Mouse (Mus musculus) cortical plate, adult 2 months (tissue): ENCODE measurements around the gene Tspan4. TPM values are rescaled to one million over a fixed set of nuclear protein-coding genes. Genes with fewer than 3 reads are reported as not detected.

Experiments
- H3K27ac ChIP-seq: fragments of 200-500 bp; 2 replicates; pipeline ENCODE4 v1.5.1; 2012; ENCODE audit warnings: low read length, control low read depth, inconsistent platforms; ENCODE audit not compliant: insufficient read depth
- H3K4me1 ChIP-seq: fragments of 200-500 bp; 2 replicates; pipeline ENCODE4 v1.6.1; 2011; ENCODE audit warnings: low read length; ENCODE audit not compliant: control insufficient read depth, insufficient read depth
- H3K4me3 ChIP-seq: fragments of 200-500 bp; 2 replicates; pipeline ENCODE4 v1.5.1; 2011; ENCODE audit warnings: mild to moderate bottlenecking, low read length, control low read depth; ENCODE audit not compliant: insufficient read depth
- CTCF ChIP-seq: fragments of 200-500 bp; IDR thresholded peaks from 2 replicates; pipeline ENCODE4 v1.5.1; 2011; ENCODE audit warnings: mild to moderate bottlenecking, control low read depth, low read length; ENCODE audit not compliant: insufficient read depth; ENCODE audit errors: extremely low read depth
- POLR2A ChIP-seq: fragments of 200-500 bp; IDR thresholded peaks from 2 replicates; pipeline ENCODE4 v1.6.1; 2011; ENCODE audit warnings: mild to moderate bottlenecking, low read length, control low read depth; ENCODE audit not compliant: insufficient read depth; ENCODE audit errors: extremely low read depth
- polyA plus RNA-seq: library from polyadenylated mRNA; depleted of rRNA; stranded (reverse); fragments of >200 nt; gene quantifications from 2 replicates; pipeline ENCODE4 v1.2.3, GENCODE M21; 2012

The Tspan4 gene
- polyA plus RNA-seq, 1 experiment, result 33.0 TPM

DNA sequence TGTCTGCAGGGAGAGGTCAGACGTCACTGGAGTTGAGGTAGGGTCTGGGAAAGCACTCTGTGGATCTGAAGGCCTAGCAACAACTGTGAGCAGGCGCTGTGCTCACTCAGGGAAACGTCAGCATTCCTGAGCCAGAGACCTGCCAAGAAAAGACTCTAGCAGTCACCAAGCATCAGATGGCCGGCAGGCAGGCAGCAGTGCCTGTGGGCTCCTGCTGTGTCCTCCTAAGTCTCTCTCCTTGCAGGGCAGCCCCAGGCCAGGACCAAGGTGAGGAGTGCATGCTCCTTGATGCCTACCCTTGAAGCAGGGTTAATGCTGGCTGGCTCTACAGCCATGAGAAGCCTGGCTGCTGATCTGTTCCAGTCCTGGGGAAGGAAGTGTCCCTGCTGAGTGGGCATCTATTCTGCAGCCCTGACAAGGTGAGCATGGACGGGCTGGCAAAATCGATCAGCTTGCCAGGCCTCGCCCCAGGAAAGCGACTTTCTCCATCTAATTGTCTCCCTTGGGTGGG is 35.7 kb downstream of the Tspan4 start:
- Histone ChIP-seq H3K4me1 (peaks cover 2% of the 10 kb centered on the region; the same call in 1 of the 2 replicates), H3K4me3 (no peak overlapping the region), H3K27ac (no peak overlapping the region)
- TF ChIP-seq POLR2A (no peak), CTCF (no peak)

DNA sequence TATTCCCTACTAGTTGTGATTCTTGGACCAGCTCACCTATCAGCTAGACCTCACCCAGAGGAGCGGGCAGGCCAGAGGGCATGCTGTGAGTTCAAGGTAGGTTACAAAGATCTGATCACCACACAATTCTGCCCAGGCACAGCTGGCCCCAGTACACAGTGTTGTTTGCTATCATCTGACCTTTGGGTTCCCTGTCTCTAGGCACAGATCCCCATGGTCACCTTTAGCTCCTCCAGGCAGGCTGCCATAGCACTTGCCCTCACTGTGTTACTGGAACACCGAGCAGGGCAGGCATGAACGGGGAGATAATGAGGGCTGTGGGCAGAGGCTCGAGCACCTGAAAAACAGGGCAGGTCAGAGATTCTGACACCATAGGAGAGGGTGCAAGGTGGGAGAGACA is 42.6 kb downstream of the Tspan4 start:
- Histone ChIP-seq H3K4me3 (no peak overlapping the region), H3K4me1 (no peaks in the 10 kb centered on the region; the same call in 1 of the 2 replicates), H3K27ac (no peak overlapping the region)
- TF ChIP-seq POLR2A (no peak), CTCF (no peak)

DNA sequence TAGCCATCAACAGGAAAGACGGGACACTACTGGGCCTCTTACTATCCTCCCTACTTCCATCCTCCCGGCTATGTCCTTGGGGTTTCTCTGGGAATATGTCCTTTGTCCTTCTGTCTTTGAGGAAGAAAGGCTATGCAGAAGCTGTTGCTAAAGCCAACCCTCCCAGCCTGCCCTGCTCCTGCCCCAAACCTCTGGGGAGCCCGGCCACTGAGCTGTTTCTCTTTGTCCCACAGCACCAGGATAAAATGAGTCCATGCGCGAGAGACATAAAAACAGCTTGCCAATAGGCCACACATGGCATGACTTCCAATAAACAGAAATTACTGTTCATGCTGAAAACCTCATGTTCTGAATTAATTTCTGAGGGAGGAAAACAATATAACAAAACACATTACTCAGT is 43.3 kb downstream of the Tspan4 start:
- H3K4me1 ChIP-seq, result no peaks in the 10 kb centered on the region; the same call in 1 of the 2 replicates
- no peak overlapping the region for H3K27ac ChIP-seq
- TF ChIP-seq CTCF (no peak), POLR2A (no peak)
- no peak overlapping the region for H3K4me3 ChIP-seq

DNA sequence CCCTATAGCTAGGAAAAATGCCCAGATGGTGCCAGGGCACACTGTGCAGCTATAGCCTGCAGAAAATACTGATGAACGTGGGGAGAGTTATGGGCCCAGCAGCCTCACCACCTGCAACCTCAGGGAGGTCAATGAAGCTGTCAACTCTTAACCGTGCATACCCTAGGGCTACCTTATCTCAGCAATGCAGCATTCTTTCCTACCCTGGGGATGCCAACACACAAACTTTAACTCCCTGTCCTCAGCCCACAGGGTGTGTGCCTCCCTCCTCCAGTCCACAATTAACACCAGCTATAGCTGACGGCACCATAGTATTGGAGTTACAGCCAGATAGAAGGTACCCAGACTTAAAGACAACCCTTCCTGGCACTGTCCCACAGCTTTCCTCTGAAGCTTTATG is 43.9 kb downstream of the Tspan4 start:
- Histone ChIP-seq H3K4me3 (no peak overlapping the region), H3K27ac (no peak overlapping the region), H3K4me1 (no peaks in the 10 kb centered on the region; the same call in 1 of the 2 replicates)
- TF ChIP-seq POLR2A (no peak), CTCF (no peak)

DNA sequence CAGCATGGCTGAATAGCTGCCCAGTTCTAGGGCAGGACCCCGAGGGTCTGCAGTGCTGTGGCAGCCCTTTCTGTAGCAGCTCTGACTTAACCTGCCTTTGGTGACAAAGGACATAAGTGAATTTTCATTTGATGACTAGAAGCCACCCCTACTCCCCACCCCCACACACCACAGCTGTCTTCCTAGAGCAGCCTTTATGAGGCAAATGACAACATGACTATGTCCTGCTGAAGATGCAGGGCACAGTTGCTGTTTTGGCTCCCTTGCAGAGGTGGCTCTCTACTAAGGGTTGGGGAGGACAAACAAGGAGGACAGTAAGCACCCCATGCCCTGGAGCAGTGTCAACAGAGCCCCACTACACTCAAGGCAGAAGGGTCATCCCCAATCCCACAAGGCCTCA is 44.8 kb downstream of the Tspan4 start:
- Histone ChIP-seq H3K4me1 (no peaks in the 10 kb centered on the region; the same call in 1 of the 2 replicates), H3K27ac (no peak overlapping the region), H3K4me3 (no peak overlapping the region)
- TF ChIP-seq CTCF, result no peak
- TF ChIP-seq POLR2A, result no peak

DNA sequence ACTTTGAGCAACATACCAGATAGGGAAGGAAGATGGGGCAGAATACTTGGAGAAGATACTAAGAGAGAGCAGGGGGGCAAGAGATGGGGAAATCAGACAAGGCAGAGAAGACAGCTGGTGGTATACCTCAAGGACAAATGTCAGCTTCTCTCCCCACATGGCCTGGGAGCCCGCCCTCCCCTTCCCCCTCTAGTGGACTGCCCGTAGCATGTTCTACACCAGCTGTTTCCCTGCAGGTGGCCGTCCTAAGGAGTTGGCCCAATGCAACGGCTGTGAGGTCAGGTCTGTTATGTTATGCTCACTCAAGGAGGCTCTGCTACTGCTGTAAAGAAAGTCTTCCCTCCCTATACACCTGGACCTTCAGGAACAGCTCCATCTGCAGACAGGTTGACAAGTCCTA is 48.0 kb downstream of the Tspan4 start:
- Histone ChIP-seq H3K4me3 (no peak overlapping the region), H3K4me1 (no peaks in the 10 kb centered on the region; the same call in 1 of the 2 replicates), H3K27ac (no peak overlapping the region)
- TF ChIP-seq CTCF, result no peak
- no peak for TF ChIP-seq POLR2A

DNA sequence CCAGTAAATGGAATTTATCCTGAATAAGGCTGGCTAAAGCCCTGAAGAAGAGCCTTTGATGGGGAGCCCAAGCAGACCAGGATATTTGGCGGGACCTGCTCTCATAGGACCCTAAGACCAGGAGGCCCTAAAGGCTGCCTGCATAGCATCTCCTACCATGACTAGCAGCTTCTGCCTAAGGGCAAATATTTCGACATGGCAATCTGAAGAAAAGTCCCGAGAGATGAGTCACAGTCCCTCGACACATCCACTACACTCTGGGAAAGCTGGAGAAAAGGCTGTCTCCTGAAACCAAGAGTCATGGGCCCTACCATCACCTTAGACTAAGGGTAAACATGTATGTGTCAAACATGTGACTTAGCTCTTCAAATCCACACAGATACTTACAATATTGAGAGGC is 49.2 kb downstream of the Tspan4 start:
- no peak overlapping the region for H3K27ac ChIP-seq
- no peak overlapping the region for H3K4me3 ChIP-seq
- no peak for TF ChIP-seq CTCF
- TF ChIP-seq POLR2A, result no peak

DNA sequence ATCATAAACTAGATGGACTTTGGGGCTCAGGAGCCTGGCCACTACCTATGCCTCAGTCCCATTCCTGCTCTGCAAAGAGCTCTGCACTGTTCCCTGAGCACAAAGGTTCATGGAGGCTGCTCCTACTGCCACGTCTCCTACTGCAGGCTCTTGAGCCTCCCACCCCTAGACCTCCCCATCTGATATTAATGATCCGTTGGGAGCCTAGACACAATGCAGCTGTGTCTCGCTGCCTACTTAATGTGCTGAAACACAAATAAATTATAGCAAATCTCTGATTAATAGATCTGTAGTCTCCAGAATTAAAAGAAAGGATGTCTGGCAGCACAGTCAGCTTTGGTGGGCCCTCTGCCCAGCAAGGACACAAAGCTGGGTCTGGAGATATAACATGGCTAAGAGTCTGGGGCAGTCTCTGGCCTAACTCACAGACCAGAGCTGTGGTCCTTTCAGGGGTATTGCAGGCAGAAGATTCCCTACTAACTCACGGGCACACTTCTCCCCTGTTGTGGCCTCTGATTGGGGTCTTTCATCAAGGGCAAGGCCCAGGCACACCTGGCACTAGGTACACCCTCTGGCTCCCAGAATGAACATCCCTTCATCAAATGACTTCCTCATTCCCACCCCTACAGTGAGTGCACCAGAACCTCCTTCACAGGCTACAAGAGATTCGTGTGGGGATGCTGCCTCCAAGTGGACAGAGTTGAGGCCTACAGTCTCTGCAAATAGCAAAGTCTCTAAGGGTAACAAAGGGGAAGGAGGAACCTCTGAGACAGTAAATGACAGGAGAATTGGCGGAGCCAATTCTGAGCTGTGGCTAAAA is 49.9 kb downstream of the Tspan4 start:
- no peak overlapping the region for H3K27ac ChIP-seq
- H3K4me1 ChIP-seq, result no peaks in the 10 kb centered on the region; the same call in 1 of the 2 replicates
- H3K4me3 ChIP-seq, result no peak overlapping the region
- peak; percentile 95 for TF ChIP-seq CTCF
- no peak for TF ChIP-seq POLR2A

More for the DNA sequence above, 49.2 kb downstream of the Tspan4 start:
- no peaks in the 10 kb centered on the region; the same call in 1 of the 2 replicates for H3K4me1 ChIP-seq

DNA sequence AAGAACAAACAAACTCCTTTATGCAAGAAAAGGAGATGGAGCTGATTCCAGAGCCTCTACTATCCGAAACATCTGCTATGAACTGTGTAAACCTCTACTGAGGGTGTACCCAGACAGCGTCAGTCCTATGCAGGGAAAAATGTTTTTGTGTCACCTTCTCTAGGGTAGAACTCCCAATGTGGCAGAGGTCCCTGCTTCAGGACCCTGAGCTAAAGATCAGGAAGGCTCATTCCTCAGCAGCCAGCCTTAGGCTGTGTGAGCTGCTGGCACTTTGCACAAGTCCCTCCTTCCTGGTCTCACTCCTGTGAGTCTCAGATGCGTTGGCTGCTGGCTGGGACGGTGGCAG is 50.5 kb downstream of the Tspan4 start:
- no peak for TF ChIP-seq POLR2A
- no peak for TF ChIP-seq CTCF
- no peak overlapping the region for H3K27ac ChIP-seq
- no peak overlapping the region for H3K4me3 ChIP-seq
- H3K4me1 ChIP-seq, result no peaks in the 10 kb centered on the region

DNA sequence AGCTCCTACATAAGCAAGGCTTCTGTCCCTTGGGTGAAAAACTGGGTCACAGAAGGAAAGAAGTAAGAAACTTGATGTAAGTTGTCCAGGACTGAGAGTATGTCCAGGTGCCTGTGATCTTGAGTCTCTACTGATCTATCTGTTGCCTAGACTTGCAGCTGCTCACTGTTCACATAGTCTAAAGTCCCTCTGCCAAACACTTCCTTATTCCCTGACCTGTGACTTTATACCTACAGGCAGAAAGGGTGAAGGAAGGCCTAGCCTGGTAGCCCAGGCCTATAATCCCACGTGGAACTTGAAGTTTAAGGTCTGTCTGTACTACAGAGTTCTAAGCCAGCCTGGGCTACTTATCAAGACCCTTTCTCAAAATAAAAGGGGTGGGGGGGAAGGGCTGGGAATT is 60.5 kb downstream of the Tspan4 start:
- TF ChIP-seq CTCF (no peak), POLR2A (no peak)
- Histone ChIP-seq H3K27ac (no peak overlapping the region), H3K4me3 (no peak overlapping the region), H3K4me1 (no peaks in the 10 kb centered on the region)

DNA sequence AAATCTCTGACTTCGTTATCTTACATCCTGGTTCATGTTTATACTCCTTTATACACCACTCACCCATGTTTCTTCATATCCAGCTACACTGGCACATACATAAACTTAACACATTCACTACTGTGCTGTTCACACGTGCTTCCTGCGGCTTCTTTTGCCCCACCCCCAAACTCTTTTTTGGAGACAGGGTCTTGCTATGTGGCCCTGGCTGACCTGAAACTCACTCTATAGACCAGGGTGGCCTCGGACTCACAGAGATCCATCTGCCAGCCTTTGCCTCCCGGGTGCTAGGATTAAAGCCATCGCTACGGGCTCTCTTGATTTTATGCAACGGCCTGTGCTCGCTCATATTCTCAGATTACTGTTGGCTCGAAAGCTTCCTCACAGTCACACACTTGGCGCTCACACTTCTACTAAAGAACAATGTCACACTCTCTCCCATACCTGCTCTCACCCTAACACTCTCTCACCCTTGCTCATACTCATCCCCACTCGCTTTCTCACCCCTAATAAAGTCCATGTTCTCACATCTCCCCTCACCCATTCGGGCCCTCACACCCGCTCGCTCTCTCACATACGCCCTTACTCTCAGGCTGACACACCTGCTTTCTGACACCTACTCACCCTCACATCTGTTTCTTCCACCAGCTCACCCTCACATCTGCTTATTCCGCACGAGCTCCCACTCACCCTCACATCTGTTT is 64.0 kb downstream of the Tspan4 start:
- H3K4me3 ChIP-seq, result peak overlapping the region; percentile 90
- TF ChIP-seq CTCF (no peak), POLR2A (no peak)
- H3K4me1 ChIP-seq, result no peaks in the 10 kb centered on the region
- peak overlapping the region; percentile 33 for H3K27ac ChIP-seq
